Mouse (Mus musculus) C2C12 (cell line): ENCODE results near the gene BC051665. TPM values are rescaled to one million over a fixed set of nuclear protein-coding genes. Genes with fewer than 3 reads are reported as not detected.

Experiments
- H3K27me3 ChIP-seq: one replicate; pipeline ENCODE4 v1.6.1; 2011; ENCODE audit not compliant: control insufficient read depth, insufficient read depth, insufficient read length
- H3K36me3 ChIP-seq: one replicate; pipeline ENCODE4 v1.6.1; 2011; ENCODE audit not compliant: control insufficient read depth, insufficient read depth
- H3K4me3 ChIP-seq: one replicate; pipeline ENCODE4 v1.5.1; 2011; ENCODE audit warnings: mild to moderate bottlenecking, control low read depth; ENCODE audit not compliant: poor library complexity, insufficient read depth, severe bottlenecking
- H3K79me2 ChIP-seq: one replicate; pipeline ENCODE4 v1.6.1; 2011; ENCODE audit not compliant: control insufficient read depth, insufficient read depth
- H3K79me3 ChIP-seq: one replicate; pipeline ENCODE4 v1.6.1; 2011; ENCODE audit warnings: low read depth, control low read depth
- H3ac ChIP-seq: one replicate; pipeline ENCODE3; 2011; ENCODE audit warnings: low read depth; ENCODE audit not compliant: control insufficient read depth, insufficient read length
- CEBPB ChIP-seq: IDR thresholded peaks from one replicate; pipeline ENCODE4 v1.6.1; 2011; ENCODE audit warnings: low read depth, mild to moderate bottlenecking, control low read depth, moderate library complexity
- CTCF ChIP-seq: IDR thresholded peaks from one replicate; pipeline ENCODE4 v1.5.1; 2011; ENCODE audit not compliant: control insufficient read depth, insufficient read depth, insufficient read length
- FOSL1 ChIP-seq: IDR thresholded peaks from one replicate; pipeline ENCODE4 v1.8.0; 2011; ENCODE audit warnings: mild to moderate bottlenecking, low read length; ENCODE audit not compliant: poor library complexity, insufficient read depth, severe bottlenecking
- MAX ChIP-seq: IDR thresholded peaks from one replicate; pipeline ENCODE4 v1.6.1; 2011; ENCODE audit warnings: mild to moderate bottlenecking, control low read depth
- MYOD1 ChIP-seq: IDR thresholded peaks from one replicate; pipeline ENCODE4 v1.6.1; 2011; ENCODE audit warnings: low read depth; ENCODE audit not compliant: control insufficient read depth, insufficient read length
- MYOG ChIP-seq: IDR thresholded peaks from one replicate; pipeline ENCODE4 v1.6.1; 2011; ENCODE audit not compliant: control insufficient read depth, insufficient read length; ENCODE audit errors: extremely low read depth
- USF1 ChIP-seq: IDR thresholded peaks from one replicate; pipeline ENCODE4 v1.6.1; 2011; ENCODE audit warnings: low read depth, mild to moderate bottlenecking, control low read depth, moderate library complexity
- polyA plus RNA-seq: library from polyadenylated mRNA; unstranded; fragments of >200 nt; fragmentation: generic; extraction: Trizol; gene quantifications from one replicate; pipeline ENCODE4 v1.2.1, GENCODE M21; 2012; ENCODE audit warnings: missing spikeins

Gene BC051665
- polyA plus RNA-seq, 1 experiment, result not detected

DNA sequence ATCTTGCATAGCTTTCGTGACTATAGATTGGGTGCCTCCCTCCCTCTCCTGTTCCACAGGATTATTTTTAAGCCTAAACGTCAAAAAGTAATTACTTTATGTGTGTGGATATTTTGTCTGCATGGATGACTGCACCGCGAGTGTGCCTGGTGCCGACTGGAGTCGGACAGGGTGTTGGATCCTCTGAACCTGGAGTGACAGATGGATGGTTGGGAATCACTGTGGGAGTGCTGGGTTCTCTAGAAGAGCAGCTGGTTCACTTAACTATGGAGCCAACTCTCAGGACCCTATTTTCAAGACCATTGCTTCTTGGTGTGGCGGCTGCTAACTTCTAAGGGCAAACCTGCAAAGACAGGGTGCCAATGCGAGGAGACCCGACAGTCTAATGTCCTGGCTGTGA lies 50.9 kb downstream of the BC051665 start:
- Histone ChIP-seq H3K79me2 (no peaks in the 10 kb centered on the region), H3K36me3 (no peaks in the 10 kb centered on the region), H3K27me3 (no peaks in the 10 kb centered on the region), H3K79me3 (no peaks in the 10 kb centered on the region), H3K4me3 (no peak overlapping the region), H3ac (no peak overlapping the region)
- TF ChIP-seq CTCF (no peak), MYOG (no peak), USF1 (no peak), MAX (no peak), MYOD1 (no peak), CEBPB (no peak), FOSL1 (no peak)

Other genes starting within 250 kb of the BC051665 start
- not detected for gene Dapk1, start 184.4 kb downstream of the BC051665 start, polyA plus RNA-seq
- gene Ctsll3, start 16.5 kb upstream of the BC051665 start, polyA plus RNA-seq, result not detected
- gene 4930486L24Rik, start 78.1 kb upstream of the BC051665 start, polyA plus RNA-seq, result 0.11 TPM
- 0.08 TPM for gene Gm49392, start 110.5 kb upstream of the BC051665 start, polyA plus RNA-seq
- gene Ctla2b, start 111.1 kb upstream of the BC051665 start, polyA plus RNA-seq, result 0.57 TPM
- gene Tpbpb, start 118.5 kb upstream of the BC051665 start, polyA plus RNA-seq, result not detected
- not detected for gene Gm49393, start 149.2 kb upstream of the BC051665 start, polyA plus RNA-seq
- gene Gm49391, start 150.2 kb upstream of the BC051665 start, polyA plus RNA-seq, result 0.21 TPM
- 1.6 TPM for gene Ctla2a, start 150.3 kb upstream of the BC051665 start, polyA plus RNA-seq
- not detected for gene Tpbpa, start 155.6 kb upstream of the BC051665 start, polyA plus RNA-seq
- gene Ctsj, start 219.6 kb upstream of the BC051665 start, polyA plus RNA-seq, result not detected